Comparison of ENCODE assay signal across 13 mouse cellular contexts in the genomic region with DNA sequence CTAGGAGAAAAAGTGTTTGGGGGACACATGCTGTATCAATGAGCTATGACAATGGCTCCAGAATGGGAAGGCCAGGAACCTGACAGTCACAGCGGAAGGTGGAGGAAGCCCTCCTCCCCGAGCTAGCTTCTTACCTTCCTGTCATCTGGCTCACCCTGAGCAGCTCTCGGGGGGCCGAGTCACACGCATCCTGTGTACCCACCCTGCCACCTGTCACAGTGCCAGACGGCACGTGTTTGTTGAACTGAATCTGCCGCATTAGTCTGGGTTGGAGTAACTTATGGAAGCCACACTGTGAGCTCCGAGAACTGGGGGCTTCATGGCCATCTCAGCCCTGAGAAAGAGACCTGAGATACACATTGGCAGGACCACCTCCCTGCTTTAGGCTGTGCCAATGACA.
A peak's percentile ranks its signal among the peaks of the same experiment; 100 is the strongest.
DNase-seq lines count a peak whose midpoint lies in the region; ATAC-seq lines count a peak whose summit lies in the region.
"Had no signal": no experiment of that assay in that cellular context is flagged by ENCODE, and none has a peak within 500 bp of the region (broad histone marks: within the 10 kb centered on the region; RNA-seq: fewer than 3 reads in every experiment).

No protein-coding gene starts in this region.

- H3K9me3 ChIP-seq in hindbrain, embryonic 11.5 days (ENCODE audit: control insufficient read depth, low read length), result no peaks in the 10 kb centered on the region
- no peaks in the 10 kb centered on the region for H3K9me3 ChIP-seq in midbrain, embryonic 15.5 days
- H3K9me3 ChIP-seq: embryonic facial prominence, embryonic 13.5 days; stomach, embryonic 15.5 days had no signal

- no peak overlapping the region for H3K9ac ChIP-seq in hindbrain, embryonic 11.5 days (ENCODE audit: low read depth, low read length)
- peak overlapping the region; percentile 7; the same call in 1 of the 2 replicates for H3K9ac ChIP-seq in midbrain, embryonic 15.5 days
- H3K9ac ChIP-seq: embryonic facial prominence, embryonic 13.5 days; liver, embryonic 14.5 days; stomach, embryonic 15.5 days had no signal

- no peaks in the 10 kb centered on the region for H3K36me3 ChIP-seq in hindbrain, embryonic 11.5 days (ENCODE audit: control insufficient read depth, insufficient read depth, low read length)
- no peaks in the 10 kb centered on the region for H3K36me3 ChIP-seq in midbrain, embryonic 15.5 days (replicated peaks)
- H3K36me3 ChIP-seq: embryonic facial prominence, embryonic 13.5 days; stomach, embryonic 15.5 days had no signal

- peak overlapping the region; percentile 58 for H3K27ac ChIP-seq in hindbrain, embryonic 11.5 days (ENCODE audit: low read depth, low read length)
- H3K27ac ChIP-seq in midbrain, embryonic 15.5 days, result peak overlapping the region; percentile 86
- H3K27ac ChIP-seq: embryonic facial prominence, embryonic 13.5 days; liver, embryonic 14.5 days; macrophage; stomach, embryonic 15.5 days had no signal

- ATAC-seq in hindbrain, embryonic 11.5 days (ENCODE audit: low FRiP score), result no peak
- ATAC-seq in midbrain, embryonic 15.5 days (replicated peaks), result no peak; the same call in 1 of the 2 replicates

- intact Hi-C loops in gastrocnemius, postnatal 36 days (cut with DNase I), result no loop called here

- no peak overlapping the region for H3K4me3 ChIP-seq in hindbrain, embryonic 11.5 days (ENCODE audit: low read depth, low read length)
- H3K4me3 ChIP-seq in midbrain, embryonic 15.5 days, result no peak overlapping the region
- H3K4me3 ChIP-seq: embryonic facial prominence, embryonic 13.5 days; stomach, embryonic 15.5 days had no signal

- H3K27me3 ChIP-seq in hindbrain, embryonic 11.5 days (ENCODE audit: control insufficient read depth, insufficient read depth, low read length), result no peaks in the 10 kb centered on the region
- H3K27me3 ChIP-seq in midbrain, embryonic 15.5 days (replicated peaks), result no peaks in the 10 kb centered on the region
- H3K27me3 ChIP-seq: embryonic facial prominence, embryonic 13.5 days; stomach, embryonic 15.5 days had no signal

- H3K4me2 ChIP-seq in hindbrain, embryonic 11.5 days (replicated peaks; ENCODE audit: low read depth, low read length), result no peak overlapping the region
- H3K4me2 ChIP-seq in midbrain, embryonic 15.5 days, result no peak overlapping the region
- H3K4me2 ChIP-seq: embryonic facial prominence, embryonic 13.5 days; heart, embryonic 11.5 days; stomach, embryonic 15.5 days had no signal

- DNase-seq in retina, postnatal 1 day, result peak; percentile 48
- DNase-seq in retina, embryonic 14.5 days (ENCODE audit: low spot score), result no peak
- no peak for DNase-seq in hindbrain, embryonic 11.5 days (ENCODE audit: low spot score)
- DNase-seq in kidney, adult 9 months, result no peak
- no peak for DNase-seq in gastrocnemius, postnatal 36 days
- no peak for DNase-seq in urinary bladder, postnatal 10 days (ENCODE audit: low spot score)
- DNase-seq: cerebellum, adult 9-11 months had no signal

- 79% methylated on average over 9 of the region's 9 CpGs for WGBS in hindbrain, embryonic 11.5 days
- 51% methylated on average over 9 of the region's 9 CpGs for WGBS in midbrain, embryonic 15.5 days

- peaks cover 25% of the 10 kb centered on the region for H3K4me1 ChIP-seq in hindbrain, embryonic 11.5 days (replicated peaks; ENCODE audit: control insufficient read depth, insufficient read depth, low read length)
- H3K4me1 ChIP-seq in midbrain, embryonic 15.5 days, result peaks cover 51% of the 10 kb centered on the region
